Mouse (Mus musculus): ENCODE results near the gene Gpr4. TPM values are rescaled to one million over a fixed set of nuclear protein-coding genes. Genes with fewer than 3 reads are reported as not detected.
A peak's percentile ranks its signal among the peaks of the same experiment; 100 is the strongest.

Gpr4 gene
- 1.3 and 1.6 TPM in 2 replicates for polyA plus RNA-seq (2015; fragmentation: Nextera tagmentation; extraction: Ambion mirVana)

DNA sequence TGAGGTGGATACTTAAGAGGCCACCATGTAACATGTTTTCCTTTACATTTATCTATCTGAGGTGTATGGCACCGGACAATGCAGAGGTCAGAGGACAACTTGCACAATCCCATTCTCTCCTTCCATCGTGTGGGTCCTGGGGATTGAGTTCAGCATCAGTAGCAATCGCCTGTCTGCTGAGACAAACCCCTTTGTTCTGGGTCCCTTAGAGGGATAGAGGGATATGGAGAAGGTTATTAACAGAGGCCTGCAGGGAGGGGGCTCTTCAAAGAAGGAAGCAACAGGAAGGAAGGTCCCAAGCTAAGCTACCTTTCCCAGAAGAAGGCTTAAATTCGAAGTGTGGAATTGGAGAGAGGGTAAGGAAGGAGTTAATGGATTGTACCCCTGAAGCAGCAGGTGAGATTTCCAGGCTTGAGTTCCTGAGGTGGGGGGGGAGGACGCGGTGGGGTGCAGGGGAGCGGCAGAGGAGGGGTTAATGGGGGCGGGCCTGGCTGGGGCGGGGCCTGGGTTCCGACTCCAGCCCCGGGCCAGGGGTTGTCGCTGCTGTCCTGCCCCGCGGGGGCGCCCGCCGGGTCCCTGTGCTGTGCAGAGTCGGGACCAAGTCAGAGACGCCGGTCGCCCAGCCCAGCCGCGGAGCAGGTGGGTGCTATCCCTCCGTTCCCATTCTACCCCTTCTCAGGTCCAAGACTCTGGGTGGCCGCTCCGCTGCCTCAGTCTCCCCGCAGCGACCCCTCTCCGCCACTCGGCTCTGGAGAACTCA, at the start of gene Gpr4:
Gene Gpr4, plus strand, starts transcription at position 543 of the 760 bp plus-strand sequence.
- Histone ChIP-seq H3K9ac (ENCODE audit: low read depth, low read length) (no peak within 1 kb of the TSS), H3K4me1 (replicated peaks; ENCODE audit: control insufficient read depth, insufficient read depth, low read length) (no peaks in the 10 kb centered on the region), H3K27ac (ENCODE audit: low read depth, low read length) (no peak within 1 kb of the TSS), H3K4me3 (ENCODE audit: low read depth, low read length) (peak within 1 kb of the TSS; percentile 44), H3K27me3 (replicated peaks; ENCODE audit: control insufficient read depth, insufficient read depth, low read length) (0 out of 2 replicates have a peak, but pooled peaks cover 7% of the 10 kb centered on the region), H3K4me2 (replicated peaks; ENCODE audit: low read depth) (peak within 1 kb of the TSS; percentile 81), H3K36me3 (ENCODE audit: control insufficient read depth, insufficient read depth) (no peaks in the 10 kb centered on the region), H3K9me3 (ENCODE audit: control insufficient read depth) (no peaks in the 10 kb centered on the region)
- 2% methylated on average over 27 of the region's 30 CpGs for WGBS
- no peak for ATAC-seq
- TF ChIP-seq CTCF (IDR thresholded peaks at IDR 0.05; ENCODE audit: low read depth): peak; percentile 43

DNA sequence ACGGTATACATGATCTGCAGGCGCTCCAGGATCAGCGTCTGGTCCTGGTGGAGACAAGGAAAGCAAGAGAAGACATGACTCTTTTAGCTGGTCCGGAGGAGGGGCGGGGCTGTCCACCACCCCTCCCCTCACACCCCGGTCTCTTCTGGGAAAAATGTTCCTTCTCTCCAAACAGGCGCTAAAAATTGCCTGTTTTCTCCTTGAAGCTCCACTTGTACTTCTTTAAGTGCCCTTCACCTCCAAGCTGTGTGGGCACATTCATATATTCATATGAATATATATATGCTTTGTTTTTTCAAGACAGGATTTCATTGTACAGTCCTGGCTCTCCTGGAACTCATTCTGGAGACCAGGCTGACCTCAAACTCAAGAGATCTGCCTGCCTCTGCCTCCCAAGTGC, 49.4 kb upstream of the Gpr4 start:
- ATAC-seq: no peak
- TF ChIP-seq CTCF (IDR thresholded peaks at IDR 0.05; ENCODE audit: low read depth): no peak

DNA sequence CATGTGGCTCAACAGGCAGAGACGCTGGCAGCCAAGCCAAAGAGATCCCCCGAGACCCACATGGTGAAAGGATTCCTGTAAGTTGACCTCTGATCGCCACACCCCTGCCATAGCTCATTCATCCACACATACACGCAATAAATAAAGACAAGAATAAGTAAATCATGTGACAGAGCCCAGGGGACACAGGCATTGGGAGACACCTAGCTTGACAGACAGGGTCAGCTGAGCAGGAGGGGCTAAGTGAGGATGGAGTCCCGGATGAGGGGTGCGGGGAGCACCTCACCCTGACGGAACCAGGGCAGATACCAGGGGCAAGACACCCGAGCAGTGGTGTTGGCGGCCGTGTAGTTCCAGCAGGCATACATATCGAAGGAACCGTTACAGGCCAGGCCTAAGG, 48.6 kb upstream of the Gpr4 start:
- H3K4me3 ChIP-seq (ENCODE audit: low read depth, low read length): no peak overlapping the region
- H3K4me1 ChIP-seq (replicated peaks; ENCODE audit: control insufficient read depth, insufficient read depth, low read length): peaks cover 20% of the 10 kb centered on the region
- H3K27ac ChIP-seq (ENCODE audit: low read depth, low read length): no peak overlapping the region; the same call in 1 of the 2 replicates
- H3K4me2 ChIP-seq (replicated peaks; ENCODE audit: low read depth): peak overlapping the region; percentile 46
- ATAC-seq: peak; percentile 18
- H3K9ac ChIP-seq (ENCODE audit: low read depth, low read length): no peak overlapping the region
- no peaks in the 10 kb centered on the region for H3K36me3 ChIP-seq (ENCODE audit: control insufficient read depth, insufficient read depth)
- no peak for TF ChIP-seq CTCF (IDR thresholded peaks at IDR 0.05; ENCODE audit: low read depth)
- H3K9me3 ChIP-seq (ENCODE audit: control insufficient read depth): no peaks in the 10 kb centered on the region
- peaks cover 8% of the 10 kb centered on the region; the same call in 1 of the 2 replicates for H3K27me3 ChIP-seq (replicated peaks; ENCODE audit: control insufficient read depth, insufficient read depth, low read length)
- WGBS: 14% methylated on average over 12 of the region's 12 CpGs

More for the DNA sequence above, 49.4 kb upstream of the Gpr4 start:
- Histone ChIP-seq H3K27me3 (replicated peaks; ENCODE audit: control insufficient read depth, insufficient read depth, low read length) (peaks cover 8% of the 10 kb centered on the region; the same call in 1 of the 2 replicates), H3K4me1 (replicated peaks; ENCODE audit: control insufficient read depth, insufficient read depth, low read length) (peaks cover 20% of the 10 kb centered on the region), H3K27ac (ENCODE audit: low read depth, low read length) (no peak overlapping the region), H3K9me3 (ENCODE audit: control insufficient read depth) (no peaks in the 10 kb centered on the region), H3K4me2 (replicated peaks; ENCODE audit: low read depth) (no peak overlapping the region), H3K36me3 (ENCODE audit: control insufficient read depth, insufficient read depth) (no peaks in the 10 kb centered on the region), H3K4me3 (ENCODE audit: low read depth, low read length) (no peak overlapping the region), H3K9ac (ENCODE audit: low read depth, low read length) (no peak overlapping the region)
- WGBS: 86% methylated on average over 7 of the region's 7 CpGs

DNA sequence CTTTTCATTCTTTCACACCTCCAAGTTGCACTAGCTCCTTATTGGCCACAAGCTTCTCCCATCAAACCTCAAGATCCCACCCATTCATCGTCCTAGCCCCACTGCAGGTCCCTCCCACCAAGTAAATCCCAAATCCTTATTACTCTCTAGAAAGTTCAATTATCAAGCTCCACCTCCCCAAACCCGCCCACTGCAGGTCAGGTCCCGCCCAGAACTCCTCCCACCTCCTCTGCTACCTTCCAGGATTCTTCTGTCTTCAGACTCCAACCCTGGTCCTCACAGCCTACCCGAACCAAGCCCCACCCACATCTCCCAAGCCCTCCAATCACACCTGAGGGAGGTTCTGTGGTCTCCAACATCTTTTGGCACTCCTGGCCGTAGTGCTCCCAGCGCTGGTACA, 48.1 kb upstream of the Gpr4 start:
- no peak overlapping the region for H3K9ac ChIP-seq (ENCODE audit: low read depth, low read length)
- WGBS: 0% methylated on average over 6 of the region's 6 CpGs

DNA sequence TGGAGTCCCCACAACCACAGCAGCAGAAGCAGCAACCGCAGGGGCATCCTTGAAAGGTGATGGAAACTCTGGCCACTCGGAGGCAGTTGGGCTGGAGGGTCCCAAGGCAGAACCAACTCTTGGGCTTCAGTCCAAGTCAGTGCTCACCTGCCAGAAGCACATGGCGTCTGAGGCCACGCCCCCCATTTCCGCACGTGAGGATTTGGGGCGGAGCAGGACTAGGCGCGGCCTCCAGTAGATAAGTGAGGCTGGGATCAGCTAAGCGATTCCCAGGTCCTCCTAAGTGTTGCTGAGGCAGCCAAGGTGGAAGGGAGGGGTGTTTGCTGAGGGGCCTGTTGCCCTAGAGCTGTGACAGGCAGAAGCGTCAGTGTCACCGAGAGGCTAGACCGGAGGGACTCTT, 47.4 kb upstream of the Gpr4 start:
- H3K4me1 ChIP-seq (replicated peaks; ENCODE audit: control insufficient read depth, insufficient read depth, low read length): peaks cover 14% of the 10 kb centered on the region
- H3K4me2 ChIP-seq (replicated peaks; ENCODE audit: low read depth): no peak overlapping the region
- no peak overlapping the region for H3K27ac ChIP-seq (ENCODE audit: low read depth, low read length)
- no peak overlapping the region for H3K9ac ChIP-seq (ENCODE audit: low read depth, low read length)
- WGBS: 4% methylated on average over 13 of the region's 13 CpGs
- no peak overlapping the region for H3K4me3 ChIP-seq (ENCODE audit: low read depth, low read length)
- TF ChIP-seq CTCF (IDR thresholded peaks at IDR 0.05; ENCODE audit: low read depth): no peak
- peak; percentile 61 for ATAC-seq
- no peaks in the 10 kb centered on the region for H3K9me3 ChIP-seq (ENCODE audit: control insufficient read depth)
- H3K27me3 ChIP-seq (replicated peaks; ENCODE audit: control insufficient read depth, insufficient read depth, low read length): peaks cover 3% of the 10 kb centered on the region; the same call in 1 of the 2 replicates
- no peaks in the 10 kb centered on the region for H3K36me3 ChIP-seq (ENCODE audit: control insufficient read depth, insufficient read depth)

More for the DNA sequence above, 48.1 kb upstream of the Gpr4 start:
- no peak overlapping the region for H3K27ac ChIP-seq (ENCODE audit: low read depth, low read length)
- 0 out of 2 replicates have a peak, but pooled peaks have one; percentile 3 for ATAC-seq
- H3K4me2 ChIP-seq (replicated peaks; ENCODE audit: low read depth): peak overlapping the region; percentile 46
- H3K27me3 ChIP-seq (replicated peaks; ENCODE audit: control insufficient read depth, insufficient read depth, low read length): peaks cover 8% of the 10 kb centered on the region; the same call in 1 of the 2 replicates
- no peaks in the 10 kb centered on the region for H3K36me3 ChIP-seq (ENCODE audit: control insufficient read depth, insufficient read depth)
- no peak for TF ChIP-seq CTCF (IDR thresholded peaks at IDR 0.05; ENCODE audit: low read depth)
- H3K4me1 ChIP-seq (replicated peaks; ENCODE audit: control insufficient read depth, insufficient read depth, low read length): peaks cover 20% of the 10 kb centered on the region
- no peak overlapping the region for H3K4me3 ChIP-seq (ENCODE audit: low read depth, low read length)
- H3K9me3 ChIP-seq (ENCODE audit: control insufficient read depth): no peaks in the 10 kb centered on the region

DNA sequence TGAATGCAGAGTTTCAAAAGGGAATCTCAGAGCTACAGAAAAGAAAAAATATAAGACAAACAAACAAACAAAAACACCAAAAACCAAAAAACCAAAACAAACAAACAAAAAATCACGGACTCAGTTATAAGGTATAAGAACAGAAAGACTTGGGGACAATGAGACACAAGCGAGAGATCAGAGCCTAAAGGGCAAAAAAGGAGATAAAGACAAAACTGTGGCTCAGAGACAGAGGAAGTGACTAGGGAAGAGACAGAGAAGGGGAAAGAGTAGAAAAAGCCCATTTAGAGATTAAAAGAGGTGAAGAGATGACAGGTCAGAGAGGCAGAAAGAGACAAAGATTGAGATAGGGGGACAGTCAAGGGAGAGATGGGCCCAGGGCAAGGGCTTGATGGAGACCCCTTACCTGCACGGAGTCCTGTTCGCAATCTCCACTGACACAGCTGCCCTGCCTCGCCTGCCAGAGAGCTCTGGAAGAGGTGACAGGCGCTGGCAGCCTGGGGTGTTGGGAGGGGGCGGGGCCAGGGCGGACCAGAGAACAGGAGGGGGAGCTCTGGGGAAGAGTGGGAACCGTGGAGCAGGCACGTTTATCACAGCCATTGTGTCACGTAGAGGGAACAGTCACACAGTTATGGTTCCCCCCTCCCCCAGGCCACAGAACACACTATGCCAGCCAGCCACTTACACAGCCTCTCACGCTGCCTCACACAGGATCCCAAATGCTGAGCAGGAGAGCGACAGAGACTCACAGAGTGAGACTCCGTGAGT, 46.5 kb upstream of the Gpr4 start, which contains the start of gene Gipr:
Gene Gipr, minus strand, starts transcription at position 472 of the 768 bp plus-strand sequence.
- Histone ChIP-seq H3K27ac (ENCODE audit: low read depth, low read length) (no peak within 1 kb of the TSS), H3K4me3 (ENCODE audit: low read depth, low read length) (no peak within 1 kb of the TSS), H3K9me3 (ENCODE audit: control insufficient read depth) (no peaks in the 10 kb centered on the region), H3K9ac (ENCODE audit: low read depth, low read length) (no peak within 1 kb of the TSS), H3K4me2 (replicated peaks; ENCODE audit: low read depth) (peak within 1 kb of the TSS; percentile 13; the same call in 1 of the 2 replicates), H3K36me3 (ENCODE audit: control insufficient read depth, insufficient read depth) (no peaks in the 10 kb centered on the region), H3K4me1 (replicated peaks; ENCODE audit: control insufficient read depth, insufficient read depth, low read length) (peaks cover 14% of the 10 kb centered on the region), H3K27me3 (replicated peaks; ENCODE audit: control insufficient read depth, insufficient read depth, low read length) (no peaks in the 10 kb centered on the region; the same call in 1 of the 2 replicates)
- no peak for ATAC-seq
- no peak for TF ChIP-seq CTCF (IDR thresholded peaks at IDR 0.05; ENCODE audit: low read depth)
- WGBS: 9% methylated on average over 14 of the region's 14 CpGs

Data from intestine, postnatal 0 days (tissue).